ENCODE assay signal across 8 mouse cellular contexts in genomic region chr2:52073141-52073904, GRCm38 (mm10). TPM values are rescaled to one million over a fixed set of nuclear protein-coding genes. Genes with fewer than 3 reads are reported as not detected.
DNase-seq lines count a peak whose midpoint lies in the region; ATAC-seq and TF ChIP-seq lines count a peak whose summit lies in the region.

No protein-coding gene starts in this region.

- DNase-seq in layer of hippocampus, adult 2 months (ENCODE audit: low spot score in 2 of 2): peak in 1 of 2 experiments; percentile 9
- DNase-seq in layer of hippocampus, adult 9-10 months (ENCODE audit: low spot score): no peak
- peak; percentile 25 to 32 for DNase-seq in lung, adult 18-20 months
- DNase-seq in urinary bladder, postnatal 4 days (ENCODE audit: low spot score in 2 of 2): no peak

- peaks cover 30% of the 10 kb centered on the region for H3K36me3 ChIP-seq in forebrain, embryonic 13.5 days (ENCODE audit: poor library complexity, severe bottlenecking)
- peaks cover 16% of the 10 kb centered on the region for H3K36me3 ChIP-seq in hindbrain, embryonic 12.5 days
- peaks cover 8% of the 10 kb centered on the region for H3K36me3 ChIP-seq in neural tube, embryonic 14.5 days (ENCODE audit: control insufficient read depth, insufficient read depth, low read length)

- TF ChIP-seq CTCF in layer of hippocampus, adult 2 months (conservative IDR thresholded peaks at IDR 0.05): no peak

- H3K4me1 ChIP-seq in forebrain, embryonic 13.5 days: peaks cover 19% of the 10 kb centered on the region
- peaks cover 10% of the 10 kb centered on the region for H3K4me1 ChIP-seq in hindbrain, embryonic 12.5 days
- H3K4me1 ChIP-seq in neural tube, embryonic 14.5 days (ENCODE audit: control insufficient read depth, insufficient read depth, low read length): 0 out of 2 replicates have a peak, but pooled peaks cover 6% of the 10 kb centered on the region

- no peaks in the 10 kb centered on the region for H3K27me3 ChIP-seq in forebrain, embryonic 13.5 days
- no peaks in the 10 kb centered on the region for H3K27me3 ChIP-seq in hindbrain, embryonic 12.5 days
- H3K27me3 ChIP-seq in neural tube, embryonic 14.5 days (ENCODE audit: control insufficient read depth, insufficient read depth, low read length): no peaks in the 10 kb centered on the region

- peak; percentile 30 for ATAC-seq in activated CD4-positive, CD25-positive, alpha-beta regulatory T cell, adult 4 months
- ATAC-seq in forebrain, embryonic 13.5 days: peak; percentile 64; the same call in 1 of the 2 replicates
- ATAC-seq in hindbrain, embryonic 12.5 days (ENCODE audit: low FRiP score): no peak; the same call in 1 of the 2 replicates
- no peak; the same call in 1 of the 2 replicates for ATAC-seq in neural tube, embryonic 14.5 days (ENCODE audit: low read depth)

- under 1% methylated on average over 49 of the region's 56 CpGs for WGBS in forebrain, embryonic 13.5 days
- WGBS in hindbrain, embryonic 12.5 days: 1% methylated on average over 56 of the region's 56 CpGs
- WGBS in neural tube, embryonic 14.5 days: 2% methylated on average over 53 of the region's 56 CpGs

- H3K27ac ChIP-seq in layer of hippocampus, adult 2 months: peak overlapping the region; percentile 74
- peak overlapping the region; percentile 79 for H3K27ac ChIP-seq in forebrain, embryonic 13.5 days
- H3K27ac ChIP-seq in hindbrain, embryonic 12.5 days: peak overlapping the region; percentile 87
- peak overlapping the region; percentile 70 for H3K27ac ChIP-seq in neural tube, embryonic 14.5 days (ENCODE audit: low read depth, low read length)

- no peaks in the 10 kb centered on the region for H3K9me3 ChIP-seq in forebrain, embryonic 13.5 days (replicated peaks)
- H3K9me3 ChIP-seq in hindbrain, embryonic 12.5 days (replicated peaks): no peaks in the 10 kb centered on the region
- no peaks in the 10 kb centered on the region for H3K9me3 ChIP-seq in neural tube, embryonic 14.5 days (ENCODE audit: control insufficient read depth, low read length)

- H3K4me2 ChIP-seq in forebrain, embryonic 13.5 days: peak overlapping the region; percentile 70
- peak overlapping the region; percentile 69 for H3K4me2 ChIP-seq in hindbrain, embryonic 12.5 days (replicated peaks)
- H3K4me2 ChIP-seq in neural tube, embryonic 14.5 days (ENCODE audit: low read depth, low read length): peak overlapping the region; percentile 75

- peak overlapping the region; percentile 94 for H3K9ac ChIP-seq in forebrain, embryonic 13.5 days
- H3K9ac ChIP-seq in hindbrain, embryonic 12.5 days: peak overlapping the region; percentile 83
- H3K9ac ChIP-seq in neural tube, embryonic 14.5 days (replicated peaks; ENCODE audit: low read depth, low read length): peak overlapping the region; percentile 86

- peak overlapping the region; percentile 92 for H3K4me3 ChIP-seq in layer of hippocampus, adult 2 months
- H3K4me3 ChIP-seq in forebrain, embryonic 13.5 days: peak overlapping the region; percentile 99
- peak overlapping the region; percentile 74 for H3K4me3 ChIP-seq in hindbrain, embryonic 12.5 days
- peak overlapping the region; percentile 85 for H3K4me3 ChIP-seq in neural tube, embryonic 14.5 days (ENCODE audit: low read depth, low read length)

RNA-seq across cellular contexts. Expression of gene Rif1, which starts 0.7 kb away (rescaled TPM):
- 10 to 100 TPM; 21.8 to 24.5 TPM for total RNA-seq in layer of hippocampus, adult 2 months (2021)
- polyA plus RNA-seq in activated CD4-positive, CD25-positive, alpha-beta regulatory T cell, adult 4 months (2017; shearing (Covaris generic)): 10 to 100 TPM; 28.2 to 31.5 TPM
- 27.0 and 33.3 TPM in 2 replicates for polyA plus RNA-seq in forebrain, embryonic 13.5 days (2015; fragmentation: Nextera tagmentation; extraction: Ambion mirVana)
- polyA plus RNA-seq in hindbrain, embryonic 12.5 days (2016; fragmentation: Nextera tagmentation; extraction: Ambion mirVana): 45.5 and 45.9 TPM in 2 replicates
- polyA plus RNA-seq in neural tube, embryonic 14.5 days (2014; fragmentation: Nextera tagmentation; extraction: Ambion mirVana): 29.6 and 30.3 TPM in 2 replicates

RNA-seq across cellular contexts. Expression of gene Tnfaip6, which starts 35.5 kb away (rescaled TPM):
- total RNA-seq in layer of hippocampus, adult 2 months (2021): 1 to 10 TPM; 7.5 to 7.8 TPM
- polyA plus RNA-seq in activated CD4-positive, CD25-positive, alpha-beta regulatory T cell, adult 4 months (2017; shearing (Covaris generic)): not detected
- 12.1 and 14.4 TPM in 2 replicates for polyA plus RNA-seq in forebrain, embryonic 13.5 days (2015; fragmentation: Nextera tagmentation; extraction: Ambion mirVana)
- polyA plus RNA-seq in hindbrain, embryonic 12.5 days (2016; fragmentation: Nextera tagmentation; extraction: Ambion mirVana): 26.0 and 34.5 TPM in 2 replicates
- 3.6 and 4.0 TPM in 2 replicates for polyA plus RNA-seq in neural tube, embryonic 14.5 days (2014; fragmentation: Nextera tagmentation; extraction: Ambion mirVana)

Comparison
In these comparisons a context has a peak if more than half of its experiments do, and no peak if none do; other contexts are left out.
1. DNase-seq: peak in lung, adult 18-20 months (2 of 2); none in layer of hippocampus, adult 9-10 months (single experiment) and urinary bladder, postnatal 4 days (0 of 2).
2. ATAC-seq: peak in activated CD4-positive, CD25-positive, alpha-beta regulatory T cell, adult 4 months (single experiment) and forebrain, embryonic 13.5 days (single experiment); none in hindbrain, embryonic 12.5 days (single experiment) and neural tube, embryonic 14.5 days (single experiment).
3. Peak in every context shown above with its lines, with median percentiles within 50 percentile points of each other: H3K27ac ChIP-seq, H3K4me3 ChIP-seq, H3K4me2 ChIP-seq and H3K9ac ChIP-seq.